Mouse (Mus musculus): Measurements from ENCODE around the gene Olfr311.
"Not testable (repeated sequence)": the region's sequence is repeated elsewhere in the genome, so short reads cannot be mapped to it uniquely, and the experiment has no call there.

Olfr311 gene

GRCm38 (mm10) chr11:58838951-58839350, at the start of gene Olfr311:
TSS of gene Olfr311 (plus strand) at chr11:58839251.
- DNase-seq = not testable (repeated sequence)

GRCm38 (mm10) chr11:58789532-58789931, 49.5 kb upstream of the Olfr311 start:
- no peak for DNase-seq

- DNase-seq = no peak
Observed at GRCm38 (mm10) chr11:58790053-58790452, 49.0 kb upstream of the Olfr311 start.

- DNase-seq = no peak
Observed at GRCm38 (mm10) chr11:58790646-58791045, 48.4 kb upstream of the Olfr311 start.

GRCm38 (mm10) chr11:58795856-58796255, 43.2 kb upstream of the Olfr311 start:
- DNase-seq = no peak

GRCm38 (mm10) chr11:58796850-58797249, 42.2 kb upstream of the Olfr311 start:
- peak; percentile 10 for DNase-seq

- DNase-seq = no peak
Observed at GRCm38 (mm10) chr11:58799747-58800146, 39.3 kb upstream of the Olfr311 start.

GRCm38 (mm10) chr11:58801558-58802228, 37.4 kb upstream of the Olfr311 start, which contains the start of gene Fam183b:
TSS of gene Fam183b (minus strand) at chr11:58801960.
- no peak for DNase-seq

GRCm38 (mm10) chr11:58803871-58804270, 35.2 kb upstream of the Olfr311 start:
- no peak for DNase-seq

- no peak for DNase-seq
Observed at GRCm38 (mm10) chr11:58804393-58804792, 34.7 kb upstream of the Olfr311 start.

GRCm38 (mm10) chr11:58812001-58812400, 27.1 kb upstream of the Olfr311 start:
- DNase-seq = no peak

- DNase-seq = not testable (repeated sequence)
Observed at GRCm38 (mm10) chr11:58814700-58815099, 24.4 kb upstream of the Olfr311 start, which contains the start of gene Olfr313. TSS of gene Olfr313 (plus strand) at chr11:58815000.

- DNase-seq = no peak
Observed at GRCm38 (mm10) chr11:58815676-58816075, 23.4 kb upstream of the Olfr311 start.

GRCm38 (mm10) chr11:58828937-58829336, 10.1 kb upstream of the Olfr311 start, which contains the start of gene Olfr312:
TSS of gene Olfr312 (plus strand) at chr11:58829237.
- not testable (repeated sequence) for DNase-seq

GRCm38 (mm10) chr11:58829764-58830163, 9.3 kb upstream of the Olfr311 start:
- no peak for DNase-seq

GRCm38 (mm10) chr11:58832541-58832940, 6.5 kb upstream of the Olfr311 start:
- not testable (repeated sequence) for DNase-seq

- DNase-seq = peak; percentile 87
Observed at GRCm38 (mm10) chr11:58846919-58847461, 7.9 kb downstream of the Olfr311 start, which contains the start of gene Gm12258. TSS of gene Gm12258 (plus strand) at chr11:58847158.

GRCm38 (mm10) chr11:58847636-58848035, 8.6 kb downstream of the Olfr311 start:
- DNase-seq = no peak

GRCm38 (mm10) chr11:58849731-58850130, 10.7 kb downstream of the Olfr311 start:
- DNase-seq = no peak

GRCm38 (mm10) chr11:58860744-58861143, 21.7 kb downstream of the Olfr311 start:
- DNase-seq = no peak

- peak; percentile 83 for DNase-seq
Observed at GRCm38 (mm10) chr11:58867039-58867953, 28.2 kb downstream of the Olfr311 start, which contains the start of gene 2810021J22Rik. TSS of gene 2810021J22Rik (plus strand) at chr11:58867216.

GRCm38 (mm10) chr11:58867954-58868330, 28.9 kb downstream of the Olfr311 start:
- no peak for DNase-seq

GRCm38 (mm10) chr11:58870961-58871360, 31.9 kb downstream of the Olfr311 start:
- DNase-seq = no peak

Measured in kidney, postnatal 10 days (tissue).